Mouse (Mus musculus) intestine, postnatal 0 days (tissue): ENCODE results near the gene Ccdc63. TPM values are rescaled to one million over a fixed set of nuclear protein-coding genes. Genes with fewer than 3 reads are reported as not detected.

Source experiments
- ATAC-seq: fragments of 200-750 bp; cut with Nextera tagmentation; 2 replicates; pipeline ENCODE4 v1.8.0; 2017; ENCODE audit warnings: mild to moderate bottlenecking, moderate TSS enrichment, moderate library complexity
- H3K27ac ChIP-seq: fragments of 300-500 bp; sonication (generic); 2 replicates; pipeline ENCODE4 v1.5.1; 2014; ENCODE audit warnings: mild to moderate bottlenecking, low read depth, low read length, moderate library complexity
- H3K27me3 ChIP-seq: fragments of 300-500 bp; sonication (generic); replicated peaks from 2 replicates; pipeline ENCODE4 v1.6.1; 2014; ENCODE audit warnings: low read length, mixed read lengths; ENCODE audit not compliant: control insufficient read depth, insufficient read depth
- H3K36me3 ChIP-seq: fragments of 300-500 bp; sonication (generic); 2 replicates; pipeline ENCODE4 v1.6.1; 2014; ENCODE audit warnings: mild to moderate bottlenecking, moderate library complexity; ENCODE audit not compliant: control insufficient read depth, insufficient read depth
- H3K4me1 ChIP-seq: fragments of 300-500 bp; sonication (generic); replicated peaks from 2 replicates; pipeline ENCODE4 v1.6.1; 2014; ENCODE audit warnings: antibody characterized with exemption, low read length, mixed read lengths; ENCODE audit not compliant: control insufficient read depth, insufficient read depth
- H3K4me2 ChIP-seq: fragments of 300-500 bp; sonication (generic); replicated peaks from 2 replicates; pipeline ENCODE4 v1.6.1; 2014; ENCODE audit warnings: low read depth, mild to moderate bottlenecking, moderate library complexity
- H3K4me3 ChIP-seq: fragments of 300-500 bp; sonication (generic); 2 replicates; pipeline ENCODE4 v1.5.1; 2014; ENCODE audit warnings: low read depth, low read length
- H3K9ac ChIP-seq: fragments of 300-500 bp; sonication (generic); 2 replicates; pipeline ENCODE4 v1.6.1; 2014; ENCODE audit warnings: mild to moderate bottlenecking, low read depth, low read length
- H3K9me3 ChIP-seq: fragments of 300-500 bp; sonication (generic); 2 replicates; pipeline ENCODE4 v1.6.1; 2016; ENCODE audit warnings: mixed run types; ENCODE audit not compliant: control insufficient read depth
- CTCF ChIP-seq: sonication (generic); IDR thresholded peaks from 2 replicates; pipeline ENCODE4 v1.5.1; 2016; ENCODE audit warnings: low read depth, mild to moderate bottlenecking, control low read depth, antibody characterized with exemption, moderate library complexity
- WGBS: fragments of 180-500 bp; shearing (Covaris S2); extraction: QIAGEN DNeasy Blood & Tissue Kit; methylation state at CpG from one replicate; pipeline ENCODE4 v1.1.7; 2014; 5-methylcytosine and 5-hydroxymethylcytosine counted together
- polyA plus RNA-seq: library from polyadenylated mRNA; unstranded; fragments of >200 nt; fragmentation: Nextera tagmentation; extraction: Ambion mirVana; gene quantifications from 2 replicates; pipeline ENCODE4 v1.2.1, GENCODE M21; 2015

The Ccdc63 gene
- polyA plus RNA-seq, 1 experiment from 2014 or later: not detected

DNA sequence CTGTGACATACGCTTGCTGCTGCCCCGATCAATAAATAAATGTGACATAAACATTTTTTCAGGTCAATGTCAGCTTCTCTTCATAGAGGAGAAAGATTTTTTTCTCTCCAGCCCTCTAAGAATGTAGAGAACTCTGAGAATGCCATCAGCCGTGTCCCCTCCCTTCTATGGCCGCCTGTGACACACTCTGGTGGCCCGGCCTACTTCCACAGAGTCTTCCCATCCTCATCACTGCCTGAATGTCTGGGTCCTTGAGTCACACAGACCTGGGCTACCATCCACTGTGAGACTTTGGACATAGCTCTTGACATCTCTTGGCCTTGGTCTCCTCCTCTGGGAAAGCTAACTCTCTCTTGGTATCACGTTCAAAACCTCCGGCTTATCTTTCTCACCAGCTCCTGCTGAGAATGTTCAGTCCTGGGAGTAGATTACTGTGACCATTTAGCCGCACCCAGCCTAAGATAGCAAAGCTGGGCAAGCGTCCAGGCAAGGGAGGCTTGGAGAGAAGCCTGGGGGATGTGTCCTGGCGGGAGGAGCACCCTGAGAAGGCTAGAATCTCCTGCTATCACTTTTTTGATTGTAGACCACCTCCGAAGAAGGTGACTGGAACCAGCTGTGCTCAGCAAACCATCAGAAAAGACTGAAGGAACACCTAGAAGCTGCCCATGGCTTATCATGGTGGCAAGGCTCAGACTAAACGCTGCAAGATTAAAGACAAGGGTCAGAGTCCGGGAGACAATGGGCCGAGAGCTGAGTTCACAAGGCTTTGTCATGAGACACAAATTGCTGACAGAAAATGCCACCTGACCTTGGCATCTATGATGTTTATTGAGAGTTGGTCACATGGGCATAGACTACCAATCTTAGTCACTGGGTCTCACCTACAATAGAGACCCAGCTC, 3.9 kb downstream of the Ccdc63 start:
- peak; percentile 86 for ATAC-seq
- H3K27ac ChIP-seq: peak overlapping the region; percentile 83
- H3K9me3 ChIP-seq: no peaks in the 10 kb centered on the region
- H3K36me3 ChIP-seq: no peaks in the 10 kb centered on the region
- no peak overlapping the region for H3K9ac ChIP-seq
- no peaks in the 10 kb centered on the region for H3K27me3 ChIP-seq
- TF ChIP-seq CTCF: no peak
- no peak overlapping the region for H3K4me3 ChIP-seq
- H3K4me1 ChIP-seq: no peaks in the 10 kb centered on the region
- 41% methylated on average over 14 of the region's 14 CpGs for WGBS
- H3K4me2 ChIP-seq: peak overlapping the region; percentile 48

DNA sequence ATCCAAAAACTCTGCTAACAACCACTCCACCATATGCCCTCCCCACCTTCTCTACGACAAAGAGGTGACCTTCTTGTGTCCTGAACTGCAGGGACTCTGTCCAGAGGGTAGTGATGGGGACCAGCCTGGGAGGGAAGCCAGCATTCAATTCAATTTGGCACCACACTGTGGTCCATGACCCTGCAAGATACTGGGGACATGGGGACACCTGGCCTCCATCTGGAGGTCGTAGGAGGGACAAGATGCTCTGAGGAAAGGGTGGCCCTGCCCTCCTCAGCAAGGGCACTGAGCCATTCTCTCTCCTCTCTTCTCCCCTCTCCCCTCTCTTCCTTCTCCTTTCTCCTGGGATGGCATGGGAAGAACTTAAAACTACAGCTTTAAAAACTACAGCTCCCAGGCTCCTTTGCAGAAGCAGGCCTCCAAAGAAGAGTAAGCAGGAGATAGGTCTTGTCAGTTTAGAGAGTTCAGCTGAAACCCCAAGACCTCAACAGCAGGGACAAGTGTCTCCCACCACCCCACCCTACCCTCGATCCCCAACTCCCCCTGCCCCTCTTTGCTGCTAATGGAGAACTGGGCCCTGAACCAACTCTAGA, 5.2 kb downstream of the Ccdc63 start:
- 83% methylated on average over 3 of the region's 3 CpGs for WGBS
- Histone ChIP-seq H3K9me3 (no peaks in the 10 kb centered on the region), H3K9ac (no peak overlapping the region), H3K4me3 (no peak overlapping the region), H3K4me1 (no peaks in the 10 kb centered on the region; the same call in 1 of the 2 replicates), H3K36me3 (no peaks in the 10 kb centered on the region), H3K4me2 (no peak overlapping the region), H3K27me3 (no peaks in the 10 kb centered on the region), H3K27ac (peak overlapping the region; percentile 83)
- no peak for ATAC-seq
- no peak for TF ChIP-seq CTCF

DNA sequence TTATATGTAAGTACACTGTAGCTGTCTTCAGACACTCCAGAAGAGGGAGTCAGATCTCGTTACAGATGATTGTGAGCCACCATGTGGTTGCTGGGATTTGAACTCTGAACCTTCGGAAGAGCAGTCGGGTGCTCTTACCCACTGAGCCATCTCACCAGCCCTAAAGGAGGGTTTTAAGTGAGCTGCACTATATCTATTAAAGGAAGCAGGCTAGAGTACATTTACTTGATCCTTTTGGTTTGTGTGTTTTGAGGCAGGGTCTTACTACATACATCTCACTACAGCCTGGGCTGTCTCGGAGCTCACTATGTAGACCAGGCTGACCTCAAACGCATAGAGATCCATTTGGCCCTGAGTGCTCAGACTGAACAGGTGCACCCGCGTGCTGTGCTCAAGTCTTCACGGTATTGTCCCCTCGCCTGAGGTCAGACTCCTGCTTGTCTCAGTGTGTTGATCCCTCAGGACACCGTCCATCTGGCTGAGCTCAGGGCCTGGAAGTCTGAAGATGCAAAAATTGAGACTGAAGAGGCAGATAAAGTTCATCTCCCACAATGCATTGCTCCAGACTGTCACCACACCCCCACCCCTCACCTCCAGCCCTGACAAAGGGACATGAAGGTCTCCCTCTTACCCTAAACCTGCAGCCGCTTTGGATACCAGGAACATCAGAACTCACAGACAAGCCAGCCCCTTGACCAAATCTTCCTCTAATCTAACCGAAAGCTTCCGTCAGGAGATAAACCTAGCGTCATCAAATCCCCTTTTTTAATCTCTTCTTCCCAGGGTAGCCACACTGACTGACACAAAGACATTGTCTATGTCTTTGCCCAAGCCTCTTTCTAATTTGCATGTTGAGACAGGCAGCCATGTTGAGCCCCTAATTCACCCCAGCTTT, 6.0 kb downstream of the Ccdc63 start:
- TF ChIP-seq CTCF: no peak
- H3K27me3 ChIP-seq: no peaks in the 10 kb centered on the region
- ATAC-seq: no peak
- H3K27ac ChIP-seq: no peak overlapping the region
- H3K9ac ChIP-seq: no peak overlapping the region
- H3K36me3 ChIP-seq: no peaks in the 10 kb centered on the region
- no peaks in the 10 kb centered on the region for H3K9me3 ChIP-seq
- no peak overlapping the region for H3K4me2 ChIP-seq
- H3K4me3 ChIP-seq: no peak overlapping the region
- no peaks in the 10 kb centered on the region; the same call in 1 of the 2 replicates for H3K4me1 ChIP-seq
- WGBS: 90% methylated on average over 14 of the region's 14 CpGs

DNA sequence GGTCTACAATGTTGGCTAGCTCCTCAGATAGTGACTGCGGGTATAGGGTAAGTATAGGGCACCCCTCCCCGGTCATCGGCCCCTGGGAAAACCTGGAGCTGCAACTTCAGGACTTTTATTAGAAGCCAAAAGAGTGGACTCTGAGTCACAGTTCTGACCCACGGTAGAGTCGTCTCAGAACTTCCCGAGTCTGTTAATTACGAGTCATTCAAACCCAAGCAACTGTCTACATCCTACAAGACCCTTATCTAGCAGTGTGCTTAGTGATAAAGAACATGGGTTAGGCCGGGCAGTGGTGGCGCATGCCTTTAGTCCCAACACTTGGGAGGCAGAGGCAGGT, 7.6 kb downstream of the Ccdc63 start:
- ATAC-seq: no peak
- WGBS: 58% methylated on average over 9 of the region's 9 CpGs
- Histone ChIP-seq H3K4me1 (no peaks in the 10 kb centered on the region; the same call in 1 of the 2 replicates), H3K27me3 (no peaks in the 10 kb centered on the region), H3K9ac (no peak overlapping the region), H3K4me3 (no peak overlapping the region), H3K27ac (no peak overlapping the region), H3K9me3 (no peaks in the 10 kb centered on the region), H3K36me3 (no peaks in the 10 kb centered on the region), H3K4me2 (no peak overlapping the region)
- no peak for TF ChIP-seq CTCF

GRCm38 (mm10) chr5:122132167-122133049, 8.2 kb downstream of the Ccdc63 start:
- Histone ChIP-seq H3K36me3 (no peaks in the 10 kb centered on the region), H3K9me3 (no peaks in the 10 kb centered on the region), H3K4me1 (no peaks in the 10 kb centered on the region; the same call in 1 of the 2 replicates), H3K4me3 (peak overlapping the region; percentile 38), H3K9ac (peak overlapping the region; percentile 28), H3K27me3 (no peaks in the 10 kb centered on the region), H3K4me2 (peak overlapping the region; percentile 87), H3K27ac (peak overlapping the region; percentile 0; the same call in 1 of the 2 replicates)
- ATAC-seq: no peak
- no peak for TF ChIP-seq CTCF
- 19% methylated on average over 26 of the region's 26 CpGs for WGBS
